Mouse (Mus musculus) thymus, adult 2 months (tissue): ENCODE results near the gene Hyou1.

Source experiments
- CTCF ChIP-seq: fragments of 200-500 bp; IDR thresholded peaks from 2 replicates; pipeline ENCODE4 v1.5.1; 2012; ENCODE audit warnings: mild to moderate bottlenecking, control low read depth, low read length, moderate library complexity, borderline replicate concordance; ENCODE audit not compliant: control insufficient read depth, poor library complexity, insufficient read depth; ENCODE audit errors: extremely low read depth
- POLR2A ChIP-seq: fragments of 200-500 bp; IDR thresholded peaks from 2 replicates; pipeline ENCODE4 v1.6.1; 2012; ENCODE audit warnings: mild to moderate bottlenecking, low read length, control low read depth, moderate library complexity; ENCODE audit not compliant: control insufficient read depth, poor library complexity, insufficient read depth; ENCODE audit errors: extremely low read depth

- no peak for TF ChIP-seq CTCF
- no peak for TF ChIP-seq POLR2A
Observed at GRCm38 (mm10) chr9:44345570-44346433, 33.5 kb upstream of the Hyou1 start.
